In the genomic region with DNA sequence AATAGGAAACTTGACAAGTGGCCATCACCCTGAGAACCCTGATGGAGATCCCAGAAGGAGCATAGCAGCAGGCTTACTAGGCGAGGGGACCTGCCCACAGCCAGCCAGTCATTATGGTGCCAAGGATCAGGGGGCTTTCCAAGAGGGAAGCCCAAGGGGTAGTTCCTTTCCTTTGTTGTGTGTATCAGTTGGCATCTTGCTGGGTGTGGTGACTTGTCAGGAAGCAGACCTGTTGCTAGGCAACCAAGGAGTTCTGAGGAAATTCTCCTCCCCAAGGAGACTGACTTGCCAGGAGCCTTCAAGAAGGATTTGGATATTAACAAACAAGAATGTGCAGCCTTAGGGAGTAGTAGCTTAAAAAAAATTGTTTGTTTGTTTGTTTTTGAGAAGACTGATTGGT, we compare ENCODE assay signal across 11 mouse cellular contexts. TPM values are rescaled to one million over a fixed set of nuclear protein-coding genes. Genes with fewer than 3 reads are reported as not detected.
DNase-seq lines count a peak whose midpoint lies in the region; ATAC-seq and TF ChIP-seq lines count a peak whose summit lies in the region.
"Had no signal": no experiment of that assay in that cellular context is flagged by ENCODE, and none has a peak within 500 bp of the region (broad histone marks: within the 10 kb centered on the region; RNA-seq: fewer than 3 reads in every experiment).

No protein-coding gene starts in this region.

- TF ChIP-seq EP300 in lung, postnatal 0 days (IDR thresholded peaks at IDR 0.05) = no peak

- no peak overlapping the region for H3K4me3 ChIP-seq in lung, postnatal 0 days (ENCODE audit: low read depth, low read length)
- no peak overlapping the region for H3K4me3 ChIP-seq in intestine, embryonic 16.5 days (ENCODE audit: low read length)
- no peak overlapping the region for H3K4me3 ChIP-seq in midbrain, embryonic 15.5 days
- H3K4me3 ChIP-seq: stomach, embryonic 15.5 days had no signal

- H3K27me3 ChIP-seq in lung, postnatal 0 days (replicated peaks; ENCODE audit: insufficient read depth, low read length) = no peaks in the 10 kb centered on the region
- H3K27me3 ChIP-seq in intestine, embryonic 16.5 days (replicated peaks; ENCODE audit: control insufficient read depth, insufficient read depth, low read length) = no peaks in the 10 kb centered on the region
- no peaks in the 10 kb centered on the region for H3K27me3 ChIP-seq in midbrain, embryonic 15.5 days (replicated peaks)
- H3K27me3 ChIP-seq: stomach, embryonic 15.5 days had no signal

- ATAC-seq in lung, postnatal 0 days = peak; percentile 46; the same call in 1 of the 2 replicates
- ATAC-seq in intestine, embryonic 16.5 days = no peak
- ATAC-seq in midbrain, embryonic 15.5 days (replicated peaks) = no peak
- ATAC-seq: liver, postnatal 0 days had no signal

- peak; percentile 24 for DNase-seq in embryo, embryonic 10.5 days (ENCODE audit: low spot score)
- DNase-seq in embryo, embryonic 11 days = no peak
- peak; percentile 18 to 23 for DNase-seq in layer of hippocampus, adult 8-10 months (ENCODE audit: low spot score in 2 of 2)
- DNase-seq in layer of hippocampus, postnatal 10 days (ENCODE audit: low spot score in 2 of 2) = no peak
- peak; percentile 39 for DNase-seq in adipocyte (ENCODE audit: low spot score)
- DNase-seq in lung, postnatal 0 days (ENCODE audit: low spot score) = peak; percentile 70
- DNase-seq: liver, postnatal 0 days had no signal

- no peak overlapping the region for H3K4me2 ChIP-seq in lung, postnatal 0 days (replicated peaks; ENCODE audit: low read depth, low read length)
- H3K4me2 ChIP-seq in intestine, embryonic 16.5 days (ENCODE audit: low read depth, low read length) = no peak overlapping the region
- H3K4me2 ChIP-seq in midbrain, embryonic 15.5 days = no peak overlapping the region
- H3K4me2 ChIP-seq: stomach, embryonic 15.5 days had no signal

- no peak overlapping the region for H3K27ac ChIP-seq in lung, postnatal 0 days (ENCODE audit: low read length)
- H3K27ac ChIP-seq in intestine, embryonic 16.5 days (ENCODE audit: low read length) = no peak overlapping the region
- no peak overlapping the region; the same call in 1 of the 2 replicates for H3K27ac ChIP-seq in midbrain, embryonic 15.5 days
- H3K27ac ChIP-seq: stomach, embryonic 15.5 days had no signal

- no peaks in the 10 kb centered on the region for H3K36me3 ChIP-seq in lung, postnatal 0 days (ENCODE audit: insufficient read depth, low read length)
- H3K36me3 ChIP-seq in intestine, embryonic 16.5 days (ENCODE audit: control insufficient read depth, insufficient read depth, low read length) = no peaks in the 10 kb centered on the region
- no peaks in the 10 kb centered on the region for H3K36me3 ChIP-seq in midbrain, embryonic 15.5 days (replicated peaks)
- H3K36me3 ChIP-seq: stomach, embryonic 15.5 days had no signal

- H3K9ac ChIP-seq in lung, postnatal 0 days (replicated peaks; ENCODE audit: low read depth) = no peak overlapping the region
- no peak overlapping the region for H3K9ac ChIP-seq in intestine, embryonic 16.5 days (ENCODE audit: low read depth, low read length)
- no peak overlapping the region for H3K9ac ChIP-seq in midbrain, embryonic 15.5 days
- H3K9ac ChIP-seq: liver, postnatal 0 days; stomach, embryonic 15.5 days had no signal

- H3K4me1 ChIP-seq in lung, postnatal 0 days (ENCODE audit: insufficient read depth, low read depth, low read length) = no peaks in the 10 kb centered on the region
- H3K4me1 ChIP-seq in intestine, embryonic 16.5 days (ENCODE audit: control insufficient read depth, insufficient read depth, low read length) = no peaks in the 10 kb centered on the region
- H3K4me1 ChIP-seq in midbrain, embryonic 15.5 days = peaks cover 3% of the 10 kb centered on the region; the same call in 1 of the 2 replicates
- H3K4me1 ChIP-seq: stomach, embryonic 15.5 days had no signal

- no peaks in the 10 kb centered on the region for H3K9me3 ChIP-seq in lung, postnatal 0 days (ENCODE audit: low read length)
- no peaks in the 10 kb centered on the region; the same call in 1 of the 2 replicates for H3K9me3 ChIP-seq in intestine, embryonic 16.5 days (ENCODE audit: control insufficient read depth, low read length)
- H3K9me3 ChIP-seq in midbrain, embryonic 15.5 days = no peaks in the 10 kb centered on the region
- H3K9me3 ChIP-seq: stomach, embryonic 15.5 days had no signal

- WGBS in lung, postnatal 0 days = 59% methylated on average over 1 of the region's 1 CpGs
- 95% methylated on average over 1 of the region's 1 CpGs for WGBS in intestine, embryonic 16.5 days
- 82% methylated on average over 1 of the region's 1 CpGs for WGBS in midbrain, embryonic 15.5 days

- no peak for TF ChIP-seq CTCF in lung, postnatal 0 days (IDR thresholded peaks at IDR 0.05)

RNA-seq across cellular contexts. Expression of gene Mgst2, which starts 25.7 kb away (rescaled TPM):
- 1 to 10 TPM in 1 of 4 experiments, under 1 TPM in 1, not detected in 2; 0.61 to 1.4 TPM for total RNA-seq in layer of hippocampus, adult 8-10 months (2022)
- total RNA-seq in layer of hippocampus, postnatal 10 days (2021) = under 1 TPM; 0.60 to 0.87 TPM
- 6.7 and 8.6 TPM in 2 replicates for polyA plus RNA-seq in lung, postnatal 0 days (2015; fragmentation: Nextera tagmentation; extraction: Ambion mirVana)
- polyA plus RNA-seq in intestine, embryonic 16.5 days (2015; fragmentation: Nextera tagmentation; extraction: Ambion mirVana) = 49.8 and 61.7 TPM in 2 replicates
- 0.48 and 0.57 TPM in 2 replicates for polyA plus RNA-seq in midbrain, embryonic 15.5 days (2015; fragmentation: Nextera tagmentation; extraction: Ambion mirVana)
- total RNA-seq: layer of hippocampus, postnatal 25 days had no signal

Comparison
In these comparisons a context has a peak if more than half of its experiments do, and no peak if none do; other contexts are left out.
1. DNase-seq: peak in embryo, embryonic 10.5 days (single experiment), layer of hippocampus, adult 8-10 months (2 of 2), adipocyte (single experiment) and lung, postnatal 0 days (single experiment); none in embryo, embryonic 11 days (single experiment) and layer of hippocampus, postnatal 10 days (0 of 2).